Mouse (Mus musculus) kidney, postnatal 4 days (tissue): ENCODE data around the gene Spag7.

ENCODE experiments used
- DNase-seq, 2 experiments: peaks; one replicate each; pipeline ENCODE4 v3.0.0; 2021; ENCODE audit warnings: mixed read lengths in 2 of 2

The Spag7 gene

DNA sequence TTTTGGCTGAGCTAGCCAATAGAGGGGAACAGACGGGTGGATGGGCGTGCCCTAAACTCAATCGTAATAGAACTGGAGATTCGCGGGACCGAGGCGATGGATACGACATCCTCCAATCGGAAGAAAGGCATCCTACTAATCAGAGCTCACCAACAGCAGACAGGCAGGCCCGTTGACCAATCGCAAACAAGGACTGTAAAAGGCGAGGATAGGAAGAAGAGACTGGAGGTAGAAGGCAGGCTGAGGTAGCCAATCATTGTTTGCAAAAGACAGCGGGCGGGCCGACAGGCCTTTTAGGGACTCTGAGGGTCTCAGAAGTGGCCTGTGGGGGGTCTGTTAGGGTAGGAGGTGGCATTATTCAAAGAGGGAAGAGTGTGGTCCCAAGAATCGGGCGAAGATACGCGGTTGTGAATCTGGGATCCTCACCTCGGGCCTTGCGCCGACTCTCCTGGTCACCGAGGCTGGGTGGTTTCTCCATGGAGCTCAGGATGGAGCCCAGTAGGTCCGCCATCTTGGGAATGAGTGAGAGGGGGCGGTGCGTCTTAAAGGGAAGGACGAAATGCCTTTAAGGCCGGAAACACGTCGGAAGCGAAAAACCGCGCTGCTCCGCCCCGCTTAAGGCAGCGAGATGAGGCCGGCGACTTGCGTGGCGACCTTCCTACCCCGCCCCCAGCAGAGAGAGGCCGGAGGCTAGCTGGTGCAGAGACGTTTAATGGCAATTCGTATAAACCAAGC, at the start of gene Spag7:
Gene Spag7 (minus strand): TSS at position 646 of the 735 bp plus-strand sequence.
- peak; percentile 97 to 99 for DNase-seq

- no peak for DNase-seq
Measured at GRCm38 (mm10) chr11:70718481-70718880, 49.3 kb upstream of the Spag7 start.

DNA sequence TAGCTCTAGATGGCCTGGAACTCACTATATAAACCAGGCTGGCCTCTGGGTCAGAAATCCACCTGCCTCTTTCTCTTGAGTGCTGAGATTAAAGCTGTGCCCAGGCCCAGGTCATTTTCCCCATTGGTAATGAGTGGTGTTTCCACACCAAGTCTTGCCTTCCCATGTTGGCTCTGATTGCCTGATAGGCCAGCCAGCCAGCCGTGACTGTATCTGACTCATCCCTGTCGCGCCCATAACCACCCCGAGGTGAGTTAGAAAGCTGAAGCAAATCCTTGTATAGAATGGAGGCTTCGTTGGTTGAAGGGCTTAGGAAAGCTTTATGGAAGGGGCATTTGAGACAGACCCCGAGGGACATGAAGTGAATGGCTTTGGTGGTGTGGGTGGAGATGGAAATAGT, 46.6 kb upstream of the Spag7 start:
- DNase-seq, result no peak

DNA sequence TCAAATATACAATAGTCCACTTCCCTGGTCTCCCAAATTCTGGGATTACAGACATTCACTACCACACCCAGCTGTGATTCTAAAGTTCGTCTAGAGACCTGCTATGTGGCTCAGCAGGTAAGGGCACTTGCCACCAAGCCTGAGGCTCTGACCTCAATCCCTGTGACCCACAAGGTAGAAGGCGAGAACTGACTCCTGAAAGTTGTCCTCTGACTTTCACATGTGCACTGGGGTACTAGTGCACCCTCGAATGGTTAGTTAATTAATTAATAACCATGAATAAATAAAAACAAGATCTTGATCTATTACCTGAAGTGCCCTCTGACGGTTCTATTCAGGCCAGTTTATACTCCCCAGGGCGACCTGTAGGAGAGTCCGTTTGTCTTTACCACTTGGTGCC, 44.0 kb upstream of the Spag7 start:
- DNase-seq, result no peak

DNA sequence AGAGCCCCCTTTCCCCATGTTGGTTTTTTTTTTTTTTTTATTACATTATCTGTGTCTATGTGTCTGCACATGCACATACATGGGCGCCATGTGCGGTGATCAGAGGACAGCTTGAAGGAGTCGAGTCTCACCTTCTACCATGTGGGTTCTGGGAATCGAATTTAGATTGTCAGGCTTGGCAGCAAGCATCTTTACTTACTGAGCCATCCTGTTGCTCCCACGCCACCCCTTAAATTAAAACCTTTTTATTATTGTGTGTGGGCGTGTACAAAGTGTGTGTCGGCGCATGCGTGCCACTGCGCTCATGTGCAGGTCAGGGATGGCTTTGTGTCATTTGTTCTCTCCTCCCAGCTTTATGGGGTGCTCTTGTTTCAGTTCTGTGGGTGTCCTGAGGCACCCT, 41.8 kb upstream of the Spag7 start:
- no peak for DNase-seq

GRCm38 (mm10) chr11:70706127-70706526, 36.9 kb upstream of the Spag7 start:
- DNase-seq, result no peak

GRCm38 (mm10) chr11:70702781-70703180, 33.6 kb upstream of the Spag7 start:
- DNase-seq, result peak in 1 of 2 experiments; percentile 12

GRCm38 (mm10) chr11:70701984-70702733, 32.9 kb upstream of the Spag7 start:
- DNase-seq, result no peak

- peak in 1 of 2 experiments; percentile 39 for DNase-seq
Measured at GRCm38 (mm10) chr11:70701221-70701955, 32.2 kb upstream of the Spag7 start.

DNA sequence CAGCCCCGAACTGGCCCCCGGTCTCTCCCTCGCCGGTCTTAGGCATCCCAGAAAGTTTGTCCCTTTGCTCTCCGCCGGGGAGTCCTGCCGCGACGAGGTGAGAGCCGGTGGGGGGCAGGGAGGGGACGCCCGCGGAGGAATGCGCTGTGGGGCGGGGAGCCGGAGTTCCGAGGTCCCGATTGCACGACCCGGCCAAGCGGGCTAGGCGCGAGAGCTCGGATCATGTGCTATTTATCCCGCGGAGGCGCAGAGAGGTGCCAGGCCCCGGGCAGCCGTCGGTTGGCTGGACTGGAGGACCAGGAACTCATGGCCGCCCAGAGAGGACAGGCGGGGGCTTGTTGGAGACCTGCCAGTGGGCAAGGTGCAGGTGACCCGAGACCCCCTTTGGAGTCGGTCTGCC, 31.4 kb upstream of the Spag7 start:
- DNase-seq, result peak; percentile 81 to 87

- peak; percentile 97 for DNase-seq
Measured at GRCm38 (mm10) chr11:70699722-70700556, 30.7 kb upstream of the Spag7 start, which contains the start of the genes Inca1 and Kif1c. Gene Inca1, minus strand, starts transcription at chr11:70700155. Gene Kif1c, plus strand, starts transcription at chr11:70700548.

GRCm38 (mm10) chr11:70699051-70699450, 29.8 kb upstream of the Spag7 start:
- no peak for DNase-seq

DNA sequence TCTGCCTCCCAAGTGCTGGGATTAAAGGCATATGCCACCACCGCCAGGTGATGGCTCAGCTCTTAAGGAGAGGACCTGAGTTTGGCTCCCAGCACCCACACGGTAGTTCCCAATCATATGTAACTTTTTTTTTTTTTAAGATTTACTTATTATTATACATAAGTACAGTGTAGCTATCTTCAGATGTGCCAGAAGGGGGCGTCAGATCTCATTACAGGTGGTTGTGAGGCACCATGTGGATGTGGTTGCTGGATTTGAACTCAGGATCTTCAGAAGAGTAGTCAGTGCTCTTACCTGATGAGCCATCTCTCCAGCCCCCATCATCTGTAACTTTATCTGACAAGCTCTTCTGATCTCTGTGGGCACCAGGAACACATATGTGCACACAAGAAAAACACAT, 28.2 kb upstream of the Spag7 start:
- no peak for DNase-seq

- no peak for DNase-seq
Measured at GRCm38 (mm10) chr11:70693504-70693903, 24.3 kb upstream of the Spag7 start.

DNA sequence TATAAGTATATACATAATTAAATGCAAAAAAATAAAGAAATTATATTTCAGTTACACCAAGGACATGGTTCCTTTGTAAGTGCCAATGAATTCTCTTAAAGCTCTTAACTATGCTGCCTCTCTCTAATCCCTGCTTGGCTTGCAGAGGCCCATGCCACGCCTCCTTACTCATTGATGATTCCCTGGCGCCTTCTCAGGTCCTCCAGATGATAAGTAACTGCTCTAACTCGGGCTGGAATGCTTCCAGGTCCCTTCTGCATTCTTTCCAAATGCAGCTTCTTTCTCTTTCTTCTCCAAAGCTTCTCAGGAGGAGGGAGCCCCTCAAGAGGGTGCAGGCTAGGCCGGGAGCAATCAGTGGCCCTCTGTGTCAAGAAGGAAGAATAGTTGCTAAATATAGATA, 20.4 kb upstream of the Spag7 start:
- no peak for DNase-seq

DNA sequence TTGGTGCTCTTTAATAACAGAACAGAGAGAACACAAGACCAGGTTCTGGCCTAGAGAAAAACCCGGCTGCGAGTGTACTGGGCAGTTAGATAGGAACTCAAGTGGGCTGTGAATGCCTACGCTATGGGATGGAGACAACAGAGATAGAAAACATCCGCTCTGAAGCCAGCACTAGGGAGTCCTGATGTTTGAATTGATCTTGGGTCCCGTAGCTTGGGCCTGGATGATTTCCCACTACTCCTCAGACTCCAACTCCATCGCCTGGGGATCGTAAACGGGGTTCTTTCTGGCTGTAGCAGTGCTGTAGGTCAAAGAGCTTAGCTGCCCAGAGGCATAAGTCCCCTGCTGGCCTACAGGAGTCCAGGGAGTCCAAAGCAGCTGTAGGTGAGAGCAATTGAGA, 19.2 kb upstream of the Spag7 start:
- peak in 1 of 2 experiments; percentile 32 for DNase-seq

- peak; percentile 95 to 96 for DNase-seq
Measured at GRCm38 (mm10) chr11:70687601-70688199, 18.5 kb upstream of the Spag7 start, which contains the start of gene Camta2. Gene Camta2, minus strand, starts transcription at chr11:70688105.

- peak; percentile 52 to 62 for DNase-seq
Measured at GRCm38 (mm10) chr11:70686901-70687566, 17.8 kb upstream of the Spag7 start.

- DNase-seq, result no peak
Measured at GRCm38 (mm10) chr11:70683640-70684039, 14.4 kb upstream of the Spag7 start.

- DNase-seq, result peak; percentile 50 to 67
Measured at GRCm38 (mm10) chr11:70681897-70682581, 12.8 kb upstream of the Spag7 start.

- no peak for DNase-seq
Measured at GRCm38 (mm10) chr11:70681170-70681569, 12.0 kb upstream of the Spag7 start.
